Mouse (Mus musculus): ENCODE data around the gene Map3k5.

GRCm38 (mm10) chr10:20089026-20089425 lies 154.8 kb downstream of the Map3k5 start:
- TF ChIP-seq SMC3 (IDR thresholded peaks at IDR 0.05; ENCODE audit: low read depth, low read length) (no peak), ZNF384 (IDR thresholded peaks at IDR 0.05; ENCODE audit: low read depth, low read length) (no peak), CTCF (IDR thresholded peaks at IDR 0.05 in 2 of 3, conservative IDR thresholded peaks at IDR 0.05 in 1 of 3; ENCODE audit: control insufficient read depth in 1 of 3, insufficient read depth in 1 of 3, low read depth in 2 of 3, low read length in 3 of 3, poor library complexity in 1 of 3, severe bottlenecking in 1 of 3) (no peak), GABPA (IDR thresholded peaks at IDR 0.05; ENCODE audit: low read depth, low read length) (no peak), TCF12 (IDR thresholded peaks at IDR 0.05; ENCODE audit: low read depth, low read length) (no peak)
